Mouse (Mus musculus) kidney, adult 2 months (tissue): ENCODE results near the gene Atp6v0e2.

Experiments used
- CTCF ChIP-seq: fragments of 200-500 bp; conservative IDR thresholded peaks from 2 replicates; pipeline ENCODE4 v1.5.1; 2011; ENCODE audit warnings: low read depth, mild to moderate bottlenecking, control low read depth, low read length, moderate library complexity, mixed read lengths; ENCODE audit not compliant: insufficient read depth, insufficient read length
- POLR2A ChIP-seq: fragments of 200-500 bp; IDR thresholded peaks from one replicate; pipeline ENCODE4 v1.6.1; 2011; ENCODE audit warnings: low read depth, low read length, control low read depth

- TF ChIP-seq CTCF (no peak), POLR2A (no peak)
Observed at GRCm38 (mm10) chr6:48510426-48510825, 27.0 kb upstream of the Atp6v0e2 start.
